Mouse (Mus musculus) left cerebral cortex, postnatal 10 days (tissue): ENCODE data around the gene Atf4. TPM values are rescaled to one million over a fixed set of nuclear protein-coding genes. Genes with fewer than 3 reads are reported as not detected.
A peak's percentile ranks its signal among the peaks of the same experiment; 100 is the strongest.

Source experiments
- DNase-seq, 2 experiments: peaks; one replicate each; pipeline ENCODE4 v3.0.0; 2021 to 2022; ENCODE audit warnings: low spot score in 2 of 2, mixed read lengths in 1 of 2; ENCODE audit errors: extremely low spot score in 1 of 2
- intact Hi-C: fragments of 180-260 bp; cut with DNase I; formaldehyde crosslinking; loops from one replicate; pipeline ENCODE4 v1.15.1; 2025
- total RNA-seq, 2 experiments: library from RNA; stranded (reverse); gene quantifications; 2 replicates each; pipeline ENCODE4 v1.2.3; 2021

Gene Atf4
- total RNA-seq, 2 experiments from 2014 or later = 100 to 110 TPM

DNA sequence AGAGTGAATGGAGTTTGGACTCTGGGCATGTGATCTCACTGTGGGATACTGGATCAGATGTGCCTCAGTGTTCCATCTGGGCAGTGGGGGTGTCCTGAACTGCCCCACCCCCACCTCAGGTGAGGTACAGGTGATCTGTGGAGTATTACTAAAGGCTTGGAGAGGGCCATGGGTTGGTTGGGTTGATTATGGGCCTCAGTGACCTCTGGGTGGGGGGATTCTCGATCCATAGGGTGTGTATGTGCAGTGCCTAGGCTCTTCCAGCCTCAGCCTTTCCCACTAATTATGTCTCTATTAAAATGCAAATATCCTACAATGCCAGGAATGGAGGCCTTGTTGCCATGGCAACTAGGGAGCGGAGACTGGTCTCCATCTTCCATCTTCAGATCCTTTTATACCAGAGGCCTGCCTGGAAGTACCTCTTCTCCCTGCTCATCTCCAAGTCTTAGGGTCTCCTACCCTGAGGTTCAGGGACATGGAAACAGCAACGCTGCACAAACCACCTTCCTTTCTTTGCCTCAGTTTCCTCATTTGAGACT is 16.9 kb downstream of the Atf4 start:
- intact Hi-C loops = no loop called here
- DNase-seq = no peak

DNA sequence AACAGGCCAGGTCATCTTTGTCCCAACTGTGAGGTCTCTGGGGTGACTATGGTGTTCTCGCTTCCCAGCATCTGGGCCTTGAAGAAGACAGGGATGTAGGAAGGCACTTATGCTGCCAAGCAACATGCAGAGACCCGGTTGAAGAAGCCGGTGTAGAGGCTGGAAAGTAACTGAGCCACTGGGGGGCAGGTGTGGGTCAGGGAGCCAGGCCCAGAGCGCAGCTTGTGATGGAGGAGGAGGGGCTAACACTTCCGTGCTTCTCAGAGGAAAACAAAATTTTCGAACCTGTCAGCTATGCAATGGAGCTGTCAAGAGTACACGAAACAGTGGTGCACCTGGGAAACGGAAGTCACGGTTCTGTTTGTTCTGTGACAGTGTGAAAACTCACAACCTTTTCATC is 22.1 kb downstream of the Atf4 start:
- intact Hi-C loops = no loop called here
- DNase-seq = no peak

- DNase-seq = peak in 1 of 2 experiments; percentile 66
- intact Hi-C loops = no loop called here
These were observed 22.6 kb downstream of the Atf4 start for GRCm38 (mm10) chr15:80277625-80278024.

DNA sequence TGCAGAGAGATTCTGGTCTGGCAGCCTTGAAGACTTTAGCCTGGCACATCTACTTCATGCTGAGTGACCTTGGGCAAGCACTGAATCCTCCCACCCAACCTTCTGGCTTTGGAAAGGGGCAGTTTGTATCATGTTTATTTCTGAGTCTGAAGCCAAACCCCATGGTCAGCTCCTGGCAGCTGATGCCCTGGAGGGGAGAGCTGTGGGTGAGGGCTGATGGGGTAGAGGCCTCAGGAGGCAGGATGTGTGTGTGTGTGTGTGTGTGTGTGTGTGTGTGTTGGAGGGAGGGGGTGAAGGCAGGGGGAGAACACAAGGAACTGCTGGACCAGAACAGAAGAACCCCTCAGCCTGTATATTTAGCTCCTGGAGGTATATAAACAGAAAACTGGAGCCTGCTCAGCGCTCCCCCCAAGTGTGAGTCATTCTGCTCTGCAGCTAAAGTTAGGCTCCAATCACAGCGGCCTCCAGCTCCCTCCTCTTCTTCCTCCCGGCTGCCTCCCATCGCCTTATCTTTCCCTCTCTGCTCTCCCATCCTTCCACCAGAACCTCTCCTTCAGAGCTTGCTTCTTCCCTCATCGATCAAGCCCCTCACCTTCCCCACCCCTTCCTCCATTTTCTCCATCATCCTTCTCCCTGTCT is 23.3 kb downstream of the Atf4 start:
- DNase-seq = peak in 1 of 2 experiments; percentile 73
- intact Hi-C loops = no loop called here

DNA sequence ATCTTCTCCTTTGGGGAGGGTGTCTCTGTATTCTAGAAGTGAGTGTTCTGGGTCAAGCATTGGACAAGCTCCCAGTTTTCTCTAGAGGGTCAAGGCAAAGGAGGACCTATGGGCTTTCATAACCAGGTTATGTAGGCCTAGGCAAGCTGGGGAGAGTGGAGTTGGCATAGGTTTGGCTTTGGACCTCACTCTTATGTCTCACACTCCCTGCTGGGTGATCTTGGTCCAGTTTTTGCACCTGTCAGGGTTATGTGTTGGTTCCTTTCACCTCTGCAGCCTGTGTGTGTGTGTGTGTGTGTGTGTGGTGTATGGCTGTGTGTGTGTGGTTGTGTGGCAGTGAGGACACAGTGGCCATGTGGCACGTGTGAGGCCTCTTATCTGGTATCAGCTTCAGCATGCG is 24.1 kb downstream of the Atf4 start:
- no peak for DNase-seq
- intact Hi-C loops = no loop called here

DNA sequence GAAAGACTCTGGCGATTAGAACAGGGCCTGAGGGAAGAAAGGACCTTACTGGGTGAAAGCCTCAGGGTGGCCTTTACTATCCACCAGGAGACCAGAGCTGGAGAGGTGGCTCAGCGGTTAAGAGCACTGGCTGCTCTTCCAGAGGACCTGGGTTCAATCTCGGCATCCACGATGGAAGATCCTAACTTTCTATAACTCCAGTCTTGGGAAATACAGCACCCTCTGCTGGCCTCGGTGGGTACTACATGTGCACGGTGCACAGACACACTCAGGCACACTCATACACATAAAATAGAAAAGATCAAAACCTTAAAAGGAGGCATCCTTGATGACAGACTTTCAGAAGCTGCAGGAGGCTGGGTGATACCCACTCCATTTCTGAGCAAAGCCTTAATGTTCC is 25.7 kb downstream of the Atf4 start:
- no peak for DNase-seq
- intact Hi-C loops = no loop called here

GRCm38 (mm10) chr15:80286851-80287415 is 31.9 kb downstream of the Atf4 start, which contains the start of gene Cacna1i:
Gene Cacna1i (plus strand): TSS chr15:80287238.
- peak in 1 of 2 experiments; percentile 75 for DNase-seq
- intact Hi-C loops = loop anchor here (5.0 kb wide), 1 partner anchor 415 kb away; no protein-coding TSS in a partner anchor

DNA sequence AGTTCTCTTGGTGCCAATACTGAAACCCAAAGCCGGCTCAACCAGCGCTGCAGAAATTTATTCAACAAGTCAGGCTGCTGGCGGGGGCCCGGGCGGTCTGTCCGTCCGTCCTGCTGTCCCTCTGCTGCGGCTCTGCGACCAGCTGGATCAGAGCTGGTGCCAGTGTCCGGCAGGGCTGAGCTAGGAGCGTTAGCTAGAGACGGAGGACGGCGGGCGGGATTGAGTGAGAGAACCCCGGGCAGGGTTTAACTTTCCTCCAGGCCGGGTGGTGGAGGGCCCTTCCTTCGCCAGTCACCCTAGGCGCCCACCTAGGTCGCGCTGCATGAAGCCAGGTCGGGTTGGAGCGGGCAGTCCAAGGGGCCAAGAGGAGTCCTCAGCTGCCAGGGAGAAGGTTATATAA is 33.1 kb downstream of the Atf4 start:
- intact Hi-C loops = loop anchor here (5.0 kb wide), 1 partner anchor 414 kb away; no protein-coding TSS in a partner anchor
- DNase-seq = peak in 1 of 2 experiments; percentile 51

GRCm38 (mm10) chr15:80289436-80289835 is 34.5 kb downstream of the Atf4 start:
- intact Hi-C loops = loop anchor here (5.0 kb wide), 1 partner anchor 413 kb away; no protein-coding TSS in a partner anchor
- peak; percentile 63 to 79 for DNase-seq

- intact Hi-C loops = no loop called here
- no peak for DNase-seq
These were observed 42.2 kb downstream of the Atf4 start for GRCm38 (mm10) chr15:80297146-80297545.

DNA sequence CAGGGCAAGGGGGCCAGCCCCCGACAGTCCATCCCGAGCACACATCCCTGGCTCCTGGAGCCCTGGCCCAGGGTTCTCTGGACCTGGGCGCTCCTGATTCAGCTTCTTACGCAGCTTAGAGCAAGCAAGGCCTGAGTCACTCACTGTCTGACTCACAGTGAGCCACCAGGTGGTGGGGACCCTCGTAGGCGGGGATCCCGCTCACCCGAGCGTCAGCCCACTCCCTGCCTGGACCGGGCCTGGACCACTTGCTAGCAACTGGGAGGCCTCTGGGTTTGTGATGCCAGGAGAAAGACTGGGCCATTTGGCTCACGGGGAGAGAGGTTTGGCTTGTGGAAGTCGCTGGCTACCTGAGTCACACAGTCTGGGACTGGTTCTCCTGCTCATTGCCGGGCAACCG is 48.8 kb downstream of the Atf4 start:
- intact Hi-C loops = no loop called here
- no peak for DNase-seq

GRCm38 (mm10) chr15:80304188-80304587 is 49.2 kb downstream of the Atf4 start:
- intact Hi-C loops = no loop called here
- no peak for DNase-seq

DNA sequence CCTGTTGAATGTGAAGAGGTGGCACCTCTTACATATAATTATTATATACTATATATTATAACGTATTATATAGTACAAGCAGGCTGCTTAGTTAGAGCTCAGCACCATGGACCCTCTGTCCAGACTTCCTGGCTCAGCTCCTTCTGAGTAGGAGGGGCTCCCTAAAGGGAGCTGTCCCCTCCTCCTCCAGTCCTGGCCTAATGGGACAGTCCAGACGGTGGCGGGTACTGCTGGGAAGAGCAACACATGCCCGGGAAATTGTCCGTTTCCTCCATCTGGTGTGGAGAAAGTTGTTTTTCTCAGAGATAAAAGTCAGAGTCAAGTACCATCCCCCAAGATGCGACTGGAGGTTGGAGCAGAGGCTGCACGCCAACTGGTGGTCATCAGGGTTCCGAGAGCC is 51.2 kb downstream of the Atf4 start:
- no peak for DNase-seq
- intact Hi-C loops = no loop called here

Other genes starting within 250 kb of the Atf4 start
- gene Pdgfb, start 240.2 kb upstream of the Atf4 start, total RNA-seq = 10 to 100 TPM; 42.6 to 43.4 TPM
- gene Syngr1, start 163.8 kb upstream of the Atf4 start, total RNA-seq = 100 to 1,000 TPM; 430 to 441 TPM
- gene Rpl3, start 163.3 kb upstream of the Atf4 start, total RNA-seq = 100 to 1,000 TPM; 520 to 524 TPM
- 10 to 100 TPM; 26.8 to 32.5 TPM for gene Tab1, start 122.1 kb upstream of the Atf4 start, total RNA-seq
- gene Mgat3, start 81.5 kb upstream of the Atf4 start, total RNA-seq = 10 to 100 TPM; 94.2 to 98.8 TPM
- 10 to 100 TPM; 30.7 to 31.1 TPM for gene Mief1, start 21.2 kb upstream of the Atf4 start, total RNA-seq
- gene AC140267.1, start 19.3 kb upstream of the Atf4 start, total RNA-seq = 10 to 100 TPM; 13.6 to 21.0 TPM
- 10 to 100 TPM; 41.5 to 47.5 TPM for gene Rps19bp1, start 9.1 kb downstream of the Atf4 start, total RNA-seq
- 10 to 100 TPM; 82.6 to 84.8 TPM for gene Cacna1i, start 32.1 kb downstream of the Atf4 start, total RNA-seq